Mouse (Mus musculus): ENCODE measurements around the gene Gpbar1.

GRCm38 (mm10) chr1:74304339-74304790, 26.0 kb downstream of the Gpbar1 start:
- TF ChIP-seq CTCF (IDR thresholded peaks at IDR 0.05; ENCODE audit: borderline replicate concordance, control insufficient read depth, extremely low read depth, insufficient read depth, low read length, poor library complexity) (no peak), POLR2A (IDR thresholded peaks at IDR 0.05; ENCODE audit: control insufficient read depth, extremely low read depth, insufficient read depth, low read length, poor library complexity) (no peak)

Measured in thymus, adult 2 months (tissue).